Mouse (Mus musculus): Measurements from ENCODE around the gene Rps2. TPM values are rescaled to one million over a fixed set of nuclear protein-coding genes. Genes with fewer than 3 reads are reported as not detected.
"Not testable (repeated sequence)": the region's sequence is repeated elsewhere in the genome, so short reads cannot be mapped to it uniquely, and the experiment has no call there.

The Rps2 gene
- total RNA-seq, 2 experiments from 2014 or later: 1,766 to 5,974 TPM

- no peak for ATAC-seq (replicated peaks; ENCODE audit: poor library complexity)
Observed at GRCm38 (mm10) chr17:24701251-24701650, 16.7 kb upstream of the Rps2 start.

GRCm38 (mm10) chr17:24705821-24706220 lies 12.1 kb upstream of the Rps2 start:
- ATAC-seq (replicated peaks; ENCODE audit: poor library complexity): no peak

GRCm38 (mm10) chr17:24706982-24707800 lies 10.7 kb upstream of the Rps2 start, which contains the start of gene Tbl3:
Gene Tbl3 (minus strand): TSS chr17:24707660.
- ATAC-seq (replicated peaks; ENCODE audit: poor library complexity): peak; percentile 89

- ATAC-seq (replicated peaks; ENCODE audit: poor library complexity): peak; percentile 13
Observed at GRCm38 (mm10) chr17:24707801-24708425, 10.0 kb upstream of the Rps2 start.

- ATAC-seq (replicated peaks; ENCODE audit: poor library complexity): peak; percentile 64
Observed at GRCm38 (mm10) chr17:24708646-24709045, 9.3 kb upstream of the Rps2 start.

GRCm38 (mm10) chr17:24715556-24715955 lies 2.4 kb upstream of the Rps2 start:
- no peak for ATAC-seq (replicated peaks; ENCODE audit: poor library complexity)

GRCm38 (mm10) chr17:24716166-24716682 lies 1.7 kb upstream of the Rps2 start:
- ATAC-seq (replicated peaks; ENCODE audit: poor library complexity): no peak

- ATAC-seq (replicated peaks; ENCODE audit: poor library complexity): not testable (repeated sequence)
Observed at GRCm38 (mm10) chr17:24718938-24719337, 1.0 kb downstream of the Rps2 start.

- peak; percentile 79 for ATAC-seq (replicated peaks; ENCODE audit: poor library complexity)
Observed at GRCm38 (mm10) chr17:24719494-24720222, 1.7 kb downstream of the Rps2 start.

- ATAC-seq (replicated peaks; ENCODE audit: poor library complexity): not testable (repeated sequence)
Observed at GRCm38 (mm10) chr17:24720616-24721015, 2.7 kb downstream of the Rps2 start.

- not testable (repeated sequence) for ATAC-seq (replicated peaks; ENCODE audit: poor library complexity)
Observed at GRCm38 (mm10) chr17:24721383-24721955, 3.6 kb downstream of the Rps2 start.

- ATAC-seq (replicated peaks; ENCODE audit: poor library complexity): no peak
Observed at GRCm38 (mm10) chr17:24722220-24722924, 4.5 kb downstream of the Rps2 start.

GRCm38 (mm10) chr17:24723122-24723880 lies 5.4 kb downstream of the Rps2 start:
- no peak for ATAC-seq (replicated peaks; ENCODE audit: poor library complexity)

- peak; percentile 15 for ATAC-seq (replicated peaks; ENCODE audit: poor library complexity)
Observed at GRCm38 (mm10) chr17:24723881-24724180, 5.9 kb downstream of the Rps2 start.

GRCm38 (mm10) chr17:24724184-24724583 lies 6.3 kb downstream of the Rps2 start, which contains the start of gene Ndufb10:
Gene Ndufb10 (minus strand): TSS chr17:24724478.
- peak; percentile 60 for ATAC-seq (replicated peaks; ENCODE audit: poor library complexity)

GRCm38 (mm10) chr17:24725637-24726390 lies 7.9 kb downstream of the Rps2 start:
- no peak for ATAC-seq (replicated peaks; ENCODE audit: poor library complexity)

- ATAC-seq (replicated peaks; ENCODE audit: poor library complexity): no peak
Observed at GRCm38 (mm10) chr17:24727618-24728017, 9.7 kb downstream of the Rps2 start, which contains the start of gene Rpl3l. Gene Rpl3l (plus strand): TSS chr17:24727820.

GRCm38 (mm10) chr17:24728184-24728583 lies 10.3 kb downstream of the Rps2 start:
- no peak for ATAC-seq (replicated peaks; ENCODE audit: poor library complexity)

- no peak for ATAC-seq (replicated peaks; ENCODE audit: poor library complexity)
Observed at GRCm38 (mm10) chr17:24729067-24729466, 11.2 kb downstream of the Rps2 start.
